Mouse (Mus musculus): ENCODE data around the gene Dock8.

Gene Dock8

DNA sequence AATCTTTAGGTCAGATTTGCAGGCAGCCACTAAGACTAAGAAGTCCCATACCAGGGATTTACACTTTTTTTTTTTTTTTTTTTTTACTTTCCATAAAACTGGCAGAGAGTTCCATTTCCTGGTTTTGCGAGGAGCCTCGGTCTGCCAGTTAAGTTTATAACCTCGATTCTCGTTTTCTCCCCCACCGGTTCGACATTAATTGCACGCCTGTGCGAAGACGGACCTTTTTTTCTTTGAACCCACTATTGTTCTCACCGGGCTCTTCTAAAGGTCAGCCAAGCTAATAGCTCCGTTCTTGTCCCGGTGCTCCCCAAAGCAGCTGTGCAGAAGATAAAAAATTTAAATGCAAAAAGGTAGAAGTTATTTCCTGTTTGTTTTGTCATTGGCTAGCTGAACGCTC is 249.9 kb downstream of the Dock8 start:
- no peak for DNase-seq (ENCODE audit: low read depth, low spot score)

DNA sequence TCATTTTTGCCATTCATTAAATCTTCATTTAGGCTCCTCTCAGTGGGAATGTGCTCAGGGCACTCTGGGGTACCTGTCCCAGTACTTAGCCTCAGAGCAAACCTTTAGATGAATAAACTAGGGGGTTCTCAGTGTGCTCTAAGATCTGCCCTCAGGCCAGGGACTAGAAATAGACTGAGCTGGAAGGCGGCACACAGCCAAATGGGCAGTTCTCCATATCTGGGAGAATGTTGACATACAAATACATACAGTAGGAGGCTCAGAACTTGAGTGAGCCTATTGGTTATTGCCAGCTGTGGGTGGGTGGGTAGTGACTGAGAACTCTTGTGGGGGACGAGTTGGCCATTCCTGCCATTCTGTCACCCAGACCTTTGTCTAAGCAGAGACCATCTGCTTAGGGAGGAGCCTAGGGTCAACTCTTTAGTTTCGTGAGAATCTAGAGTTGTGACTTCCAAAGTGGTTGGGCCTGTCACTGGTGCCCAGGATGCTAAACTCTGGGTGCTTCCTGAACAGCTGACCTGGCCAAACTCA is 252.3 kb downstream of the Dock8 start:
- DNase-seq (ENCODE audit: low read depth, low spot score): no peak
